Mouse (Mus musculus) stomach, embryonic 14.5 days (tissue): ENCODE measurements around the gene Nagpa. TPM values are rescaled to one million over a fixed set of nuclear protein-coding genes. Genes with fewer than 3 reads are reported as not detected.

Source experiments
- ATAC-seq: fragments of 200-750 bp; cut with Nextera tagmentation; 2 replicates; pipeline ENCODE4 v1.8.0; 2017; ENCODE audit warnings: low read depth, moderate TSS enrichment; ENCODE audit not compliant: insufficient number of reproducible peaks, insufficient read depth, low FRiP score
- H3K27ac ChIP-seq: fragments of 300-500 bp; sonication (generic); 2 replicates; pipeline ENCODE4 v1.5.1; 2014; ENCODE audit warnings: mild to moderate bottlenecking, low read length, moderate library complexity, mixed read lengths
- H3K27me3 ChIP-seq: fragments of 300-500 bp; sonication (generic); 2 replicates; pipeline ENCODE4 v1.6.1; 2014; ENCODE audit warnings: low read length, control low read depth, mixed read lengths; ENCODE audit not compliant: control insufficient read depth, insufficient read depth
- H3K36me3 ChIP-seq: fragments of 300-500 bp; sonication (generic); 2 replicates; pipeline ENCODE4 v1.6.1; 2014; ENCODE audit warnings: mild to moderate bottlenecking, control low read depth, low read length, moderate library complexity, mixed read lengths; ENCODE audit not compliant: control insufficient read depth, insufficient read depth
- H3K4me1 ChIP-seq: fragments of 300-500 bp; sonication (generic); 2 replicates; pipeline ENCODE4 v1.6.1; 2014; ENCODE audit warnings: low read length, control low read depth, mixed read lengths; ENCODE audit not compliant: control insufficient read depth, insufficient read depth
- H3K4me2 ChIP-seq: fragments of 300-500 bp; sonication (generic); replicated peaks from 2 replicates; pipeline ENCODE4 v1.6.1; 2014; ENCODE audit warnings: low read depth, low read length, control low read depth
- H3K4me3 ChIP-seq: fragments of 300-500 bp; sonication (generic); 2 replicates; pipeline ENCODE4 v1.5.1; 2014; ENCODE audit warnings: low read depth, low read length, control low read depth
- H3K9ac ChIP-seq: fragments of 300-500 bp; sonication (generic); replicated peaks from 2 replicates; pipeline ENCODE4 v1.6.1; 2014; ENCODE audit warnings: low read depth, mild to moderate bottlenecking, control low read depth, low read length, moderate library complexity, mixed read lengths
- H3K9me3 ChIP-seq: fragments of 300-500 bp; sonication (generic); 2 replicates; pipeline ENCODE4 v1.6.1; 2016; ENCODE audit warnings: low read depth, low read length, control low read depth; ENCODE audit not compliant: control insufficient read depth
- WGBS: fragments of 180-500 bp; shearing (Covaris S2); extraction: QIAGEN DNeasy Blood & Tissue Kit; methylation state at CpG from one replicate; pipeline ENCODE4 v1.1.7; 2014; 5-methylcytosine and 5-hydroxymethylcytosine counted together
- polyA plus RNA-seq: library from polyadenylated mRNA; unstranded; fragments of >200 nt; fragmentation: Nextera tagmentation; extraction: Ambion mirVana; gene quantifications from 2 replicates; pipeline ENCODE4 v1.2.1, GENCODE M21; 2014

The Nagpa gene
- polyA plus RNA-seq, result 14.0 and 14.5 TPM in 2 replicates

DNA sequence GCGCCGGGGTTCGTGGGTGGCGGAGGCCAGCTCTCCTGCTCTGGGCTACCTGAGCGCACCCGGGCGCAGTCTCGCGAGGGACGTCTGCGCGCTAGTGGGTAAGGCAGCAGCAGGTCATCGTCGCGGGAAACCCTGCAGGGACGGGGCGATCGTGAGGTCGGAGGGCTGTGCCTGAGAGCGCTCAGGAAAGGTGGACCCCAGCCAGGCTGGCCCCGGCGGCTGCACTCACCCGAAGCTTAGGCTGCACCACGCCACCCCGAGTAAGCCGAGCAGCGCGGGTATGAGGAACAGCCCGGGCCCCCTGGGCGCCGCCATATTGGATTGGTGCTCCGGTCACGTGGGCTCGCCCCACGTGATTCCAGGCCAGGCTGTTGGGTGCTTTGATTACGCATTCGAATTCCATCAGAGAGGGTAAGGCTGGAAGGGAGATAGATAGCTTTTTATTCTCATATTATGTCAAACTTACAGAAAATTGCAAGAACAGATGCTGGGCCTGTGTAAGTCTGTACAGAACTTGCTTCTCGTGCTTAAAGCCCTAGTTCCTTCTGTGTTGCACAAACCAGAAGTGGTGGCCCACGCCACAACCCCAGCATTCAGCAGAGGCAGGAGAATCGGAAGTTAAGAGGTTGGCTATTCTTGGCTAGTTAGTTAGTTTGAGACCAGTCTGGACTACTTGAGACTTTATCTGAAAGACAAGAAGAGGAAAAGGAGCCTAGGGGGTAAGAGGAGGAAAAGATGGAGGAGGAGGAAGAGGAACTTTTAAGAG lies at the start of gene Nagpa:
Gene Nagpa, minus strand, starts transcription at position 345 of the 766 bp plus-strand sequence.
- Histone ChIP-seq H3K9ac (peak within 1 kb of the TSS; percentile 51), H3K4me3 (peak within 1 kb of the TSS; percentile 90), H3K27ac (no peak within 1 kb of the TSS), H3K4me1 (peaks cover 12% of the 10 kb centered on the region; the same call in 1 of the 2 replicates), H3K27me3 (no peaks in the 10 kb centered on the region), H3K36me3 (no peaks in the 10 kb centered on the region), H3K9me3 (no peaks in the 10 kb centered on the region), H3K4me2 (peak within 1 kb of the TSS; percentile 97)
- ATAC-seq, result peak; percentile 83
- WGBS, result 4% methylated on average over 40 of the region's 40 CpGs

- Histone ChIP-seq H3K9ac (no peak overlapping the region), H3K36me3 (peaks cover 12% of the 10 kb centered on the region), H3K27ac (no peak overlapping the region), H3K27me3 (no peaks in the 10 kb centered on the region), H3K4me1 (no peaks in the 10 kb centered on the region), H3K4me3 (no peak overlapping the region), H3K4me2 (no peak overlapping the region), H3K9me3 (no peaks in the 10 kb centered on the region)
- 86% methylated on average over 2 of the region's 2 CpGs for whole genome bisulfite sequencing
- ATAC-seq, result no peak
Measured at GRCm38 (mm10) chr16:5252260-5252659, 48.4 kb upstream of the Nagpa start.

GRCm38 (mm10) chr16:5250891-5251290 lies 47.1 kb upstream of the Nagpa start:
- no peaks in the 10 kb centered on the region for H3K4me1 ChIP-seq
- ATAC-seq, result no peak
- no peak overlapping the region for H3K4me2 ChIP-seq
- H3K36me3 ChIP-seq, result peaks cover 19% of the 10 kb centered on the region
- H3K9me3 ChIP-seq, result no peaks in the 10 kb centered on the region
- WGBS, result 88% methylated on average over 3 of the region's 3 CpGs
- H3K4me3 ChIP-seq, result no peak overlapping the region
- H3K27me3 ChIP-seq, result no peaks in the 10 kb centered on the region
- H3K9ac ChIP-seq, result no peak overlapping the region
- H3K27ac ChIP-seq, result no peak overlapping the region

GRCm38 (mm10) chr16:5244411-5244810 lies 40.6 kb upstream of the Nagpa start:
- H3K4me2 ChIP-seq, result no peak overlapping the region
- 36% methylated on average over 7 of the region's 7 CpGs for WGBS
- H3K9me3 ChIP-seq, result no peaks in the 10 kb centered on the region
- ATAC-seq, result peak; percentile 62; the same call in 1 of the 2 replicates
- H3K9ac ChIP-seq, result no peak overlapping the region
- H3K27ac ChIP-seq, result no peak overlapping the region
- no peaks in the 10 kb centered on the region for H3K4me1 ChIP-seq
- H3K27me3 ChIP-seq, result no peaks in the 10 kb centered on the region
- peaks cover 49% of the 10 kb centered on the region for H3K36me3 ChIP-seq
- H3K4me3 ChIP-seq, result no peak overlapping the region

GRCm38 (mm10) chr16:5242882-5243281 lies 39.1 kb upstream of the Nagpa start:
- Histone ChIP-seq H3K9me3 (no peaks in the 10 kb centered on the region), H3K4me3 (no peak overlapping the region), H3K4me2 (no peak overlapping the region), H3K27me3 (no peaks in the 10 kb centered on the region), H3K4me1 (no peaks in the 10 kb centered on the region), H3K9ac (no peak overlapping the region), H3K36me3 (peaks cover 37% of the 10 kb centered on the region), H3K27ac (no peak overlapping the region)
- ATAC-seq, result no peak
- WGBS, result 89% methylated on average over 6 of the region's 6 CpGs

GRCm38 (mm10) chr16:5242355-5242754 lies 38.5 kb upstream of the Nagpa start:
- no peak for ATAC-seq
- Histone ChIP-seq H3K4me1 (no peaks in the 10 kb centered on the region), H3K9me3 (no peaks in the 10 kb centered on the region), H3K4me3 (no peak overlapping the region), H3K4me2 (no peak overlapping the region), H3K36me3 (peaks cover 37% of the 10 kb centered on the region), H3K9ac (no peak overlapping the region), H3K27ac (no peak overlapping the region), H3K27me3 (no peaks in the 10 kb centered on the region)
- 85% methylated on average over 4 of the region's 4 CpGs for WGBS

GRCm38 (mm10) chr16:5233418-5234313 lies 29.9 kb upstream of the Nagpa start, which contains the start of gene Alg1:
TSS of gene Alg1 (plus strand) at chr16:5233621.
- no peaks in the 10 kb centered on the region for H3K27me3 ChIP-seq
- H3K4me2 ChIP-seq, result peak within 1 kb of the TSS; percentile 58
- H3K4me1 ChIP-seq, result peaks cover 5% of the 10 kb centered on the region; the same call in 1 of the 2 replicates
- H3K9me3 ChIP-seq, result peaks cover 5% of the 10 kb centered on the region; the same call in 1 of the 2 replicates
- H3K9ac ChIP-seq, result peak within 1 kb of the TSS; percentile 76
- peak; percentile 96 for ATAC-seq
- 2% methylated on average over 47 of the region's 47 CpGs for WGBS
- no peak within 1 kb of the TSS for H3K27ac ChIP-seq
- peak within 1 kb of the TSS; percentile 81 for H3K4me3 ChIP-seq
- no peaks in the 10 kb centered on the region; the same call in 1 of the 2 replicates for H3K36me3 ChIP-seq

- H3K9ac ChIP-seq, result no peak overlapping the region
- no peaks in the 10 kb centered on the region for H3K27me3 ChIP-seq
- no peak overlapping the region for H3K4me3 ChIP-seq
- peaks cover 5% of the 10 kb centered on the region; the same call in 1 of the 2 replicates for H3K9me3 ChIP-seq
- H3K36me3 ChIP-seq, result no peaks in the 10 kb centered on the region; the same call in 1 of the 2 replicates
- WGBS, result 67% methylated on average over 4 of the region's 4 CpGs
- 0 out of 2 replicates have a peak, but pooled peaks have one; percentile 2 for ATAC-seq
- H3K4me1 ChIP-seq, result peaks cover 5% of the 10 kb centered on the region; the same call in 1 of the 2 replicates
- H3K4me2 ChIP-seq, result no peak overlapping the region; the same call in 1 of the 2 replicates
- H3K27ac ChIP-seq, result no peak overlapping the region
Measured at GRCm38 (mm10) chr16:5232982-5233381, 29.2 kb upstream of the Nagpa start.
